Mouse (Mus musculus) thymus, adult 18-20 months (tissue): Measurements from ENCODE around the gene Olfr1342.

ENCODE experiments used
- DNase-seq, 2 experiments: peaks; one replicate each; pipeline ENCODE4 v3.0.0; 2022; ENCODE audit warnings: mixed read lengths in 2 of 2

The Olfr1342 gene

GRCm38 (mm10) chr4:118692412-118692973 is at the start of gene Olfr1342:
Gene Olfr1342 (minus strand): TSS chr4:118692756.
- DNase-seq, result no peak

DNA sequence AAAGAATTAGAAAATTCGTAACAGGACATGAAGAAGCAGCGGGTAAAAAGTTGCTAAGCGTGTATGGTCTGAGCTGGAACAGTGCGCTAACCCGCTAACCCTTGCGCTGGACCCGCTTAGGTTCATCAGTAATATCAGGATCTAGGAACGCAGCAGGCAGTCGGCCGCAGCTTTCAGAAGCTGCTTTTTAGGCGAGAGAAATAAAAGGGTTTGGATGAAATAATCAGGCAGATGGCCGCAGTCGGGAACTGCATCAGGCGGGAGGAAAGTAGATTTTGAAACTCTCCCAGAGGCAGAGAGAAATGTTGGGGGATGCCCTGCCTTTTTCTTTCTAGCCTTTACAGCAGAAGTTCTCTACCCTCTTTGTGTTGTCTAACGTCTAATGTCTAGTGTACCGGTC is 49.3 kb upstream of the Olfr1342 start:
- no peak for DNase-seq

DNA sequence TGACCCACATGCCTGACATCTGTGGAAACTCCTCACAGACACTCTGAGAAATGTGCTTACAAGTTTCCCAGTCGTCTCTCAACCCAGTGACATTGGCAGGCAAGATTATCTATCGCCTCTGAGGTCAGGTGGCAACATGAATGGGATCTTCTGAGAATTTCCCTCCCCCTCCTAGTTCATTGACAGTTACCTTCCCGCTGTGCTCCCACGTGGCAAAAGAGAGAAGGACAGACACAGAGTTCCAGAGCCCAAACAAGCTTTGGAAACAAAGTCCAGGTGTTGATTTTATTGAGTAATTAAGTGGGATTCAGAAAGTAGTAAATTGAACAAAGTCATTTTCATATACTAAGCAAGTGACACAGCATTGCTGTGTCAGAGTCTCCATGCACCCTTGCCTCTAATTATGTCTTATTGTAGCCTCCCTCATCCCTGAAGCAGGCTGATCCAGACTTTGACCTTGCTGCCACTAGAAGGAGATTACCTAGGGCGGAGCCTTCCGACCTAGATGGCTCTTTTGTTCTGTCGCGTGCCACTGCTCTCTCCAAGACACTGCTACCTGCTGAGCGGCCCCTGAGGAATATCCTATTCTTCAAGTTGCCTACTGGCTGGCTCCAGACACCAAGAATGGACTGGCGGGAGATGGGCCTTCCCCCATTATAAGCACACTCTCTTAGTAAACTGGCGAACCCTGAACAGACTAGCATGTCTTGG is 48.6 kb upstream of the Olfr1342 start:
- DNase-seq, result no peak

DNA sequence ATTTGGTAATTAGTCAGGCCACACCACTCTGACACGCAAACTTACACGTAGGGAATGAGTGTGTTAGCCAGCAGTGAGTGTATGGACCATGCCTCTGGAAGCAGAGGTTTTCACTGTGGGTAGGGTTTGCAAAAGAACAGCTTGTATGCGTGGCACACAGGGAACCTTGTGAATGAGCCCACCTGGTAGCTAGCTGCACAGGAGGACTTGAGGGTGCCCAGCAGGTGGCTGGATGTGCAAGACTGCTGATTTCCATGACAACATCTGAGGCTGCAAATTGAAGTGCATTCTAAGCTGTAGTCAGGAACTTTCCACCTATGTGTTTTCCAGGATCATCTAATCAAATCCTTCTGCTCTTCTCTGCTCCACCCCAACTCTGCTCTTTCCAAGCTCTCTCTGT is 47.0 kb upstream of the Olfr1342 start:
- no peak for DNase-seq

- DNase-seq, result no peak
Observed at GRCm38 (mm10) chr4:118731875-118732274, 39.3 kb upstream of the Olfr1342 start, which contains the start of gene Olfr1339. Gene Olfr1339 (plus strand): TSS chr4:118732175.

DNA sequence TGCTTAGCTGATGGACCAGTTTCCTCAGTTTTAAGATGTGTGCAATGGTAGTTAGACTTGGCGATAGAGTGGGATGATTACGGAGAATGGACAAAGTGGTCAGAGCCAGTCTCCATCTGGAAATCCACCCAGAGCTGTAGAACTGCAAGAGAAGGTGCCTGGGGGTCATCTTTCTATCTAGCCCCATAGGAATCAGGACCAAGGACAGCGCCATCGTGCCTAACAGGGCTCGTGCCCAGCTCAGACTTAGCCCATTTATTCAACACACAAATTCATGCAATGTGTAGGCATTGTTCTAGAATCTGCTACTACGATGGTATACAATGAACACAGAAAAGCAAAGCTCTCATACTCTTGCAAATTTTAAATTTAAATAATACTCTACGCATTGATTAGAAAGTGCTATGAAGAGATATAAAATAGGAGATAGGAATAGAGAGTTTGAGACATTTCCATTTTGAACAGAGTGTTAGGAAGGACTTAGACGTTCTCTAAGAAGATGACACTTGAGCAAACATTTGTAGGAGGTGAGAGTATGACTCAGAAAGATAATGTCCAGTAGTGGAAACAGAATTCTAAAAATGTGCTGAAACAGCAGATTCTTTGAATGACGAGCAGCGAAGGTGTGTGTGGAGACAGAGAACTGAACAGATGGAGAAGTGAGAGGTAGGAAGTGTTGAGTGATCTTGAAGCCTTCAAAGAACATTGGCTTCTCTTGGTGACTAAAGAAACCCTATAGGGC is 29.4 kb upstream of the Olfr1342 start:
- DNase-seq, result no peak

DNA sequence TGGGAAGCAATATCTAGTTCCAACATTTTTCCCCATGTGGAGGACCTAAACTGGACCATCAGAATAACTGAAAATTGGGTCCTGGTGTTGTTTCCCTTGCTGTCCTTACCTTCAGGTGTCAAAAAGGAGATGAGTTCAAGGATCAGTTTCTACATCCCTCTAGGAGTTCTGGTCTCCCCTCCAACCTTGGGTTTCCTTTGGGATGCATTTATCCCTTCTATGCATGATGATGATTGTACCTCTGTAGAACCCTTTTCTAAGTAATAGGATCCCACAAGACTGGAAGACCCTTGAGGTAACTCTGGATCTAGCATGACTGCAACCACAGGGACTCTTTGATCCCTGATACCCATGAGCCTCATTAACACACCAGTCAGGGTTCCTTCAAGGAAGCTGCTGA is 27.3 kb upstream of the Olfr1342 start, which contains the start of gene Olfr1340:
Gene Olfr1340 (plus strand): TSS at position 301 of the 400 bp plus-strand sequence.
- DNase-seq, result no peak

GRCm38 (mm10) chr4:118711656-118712055 is 19.1 kb upstream of the Olfr1342 start:
- no peak for DNase-seq

GRCm38 (mm10) chr4:118708086-118708485 is 15.5 kb upstream of the Olfr1342 start:
- no peak for DNase-seq

GRCm38 (mm10) chr4:118703223-118703622 is 10.7 kb upstream of the Olfr1342 start, which contains the start of gene Olfr1341:
Gene Olfr1341 (plus strand): TSS chr4:118703523.
- DNase-seq, result no peak

GRCm38 (mm10) chr4:118693812-118694211 is 1.3 kb upstream of the Olfr1342 start:
- no peak for DNase-seq

GRCm38 (mm10) chr4:118687086-118687485 is 5.5 kb downstream of the Olfr1342 start:
- DNase-seq, result no peak

DNA sequence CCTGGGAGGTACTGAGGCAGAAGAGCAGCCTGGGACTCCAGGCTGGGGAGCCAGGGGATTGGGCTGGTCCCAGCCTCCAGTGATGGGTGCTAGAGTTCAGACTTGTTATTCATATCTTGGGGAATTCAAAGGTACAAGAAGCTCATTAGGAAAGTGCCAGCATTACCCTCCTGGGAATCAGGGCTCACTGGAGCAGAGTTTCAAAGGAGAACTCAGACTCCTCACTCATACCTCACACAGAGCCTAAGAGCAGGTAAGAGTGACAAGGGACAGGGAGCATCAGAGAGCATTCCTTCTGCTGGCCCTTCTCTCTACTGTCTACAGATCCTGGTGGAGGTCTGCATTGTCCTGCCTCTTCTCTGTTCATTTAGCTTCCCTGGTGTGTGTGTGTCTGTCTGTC is 33.9 kb downstream of the Olfr1342 start, which contains the start of gene Olfr62:
Gene Olfr62 (plus strand): TSS at position 301 of the 400 bp plus-strand sequence.
- no peak for DNase-seq

DNA sequence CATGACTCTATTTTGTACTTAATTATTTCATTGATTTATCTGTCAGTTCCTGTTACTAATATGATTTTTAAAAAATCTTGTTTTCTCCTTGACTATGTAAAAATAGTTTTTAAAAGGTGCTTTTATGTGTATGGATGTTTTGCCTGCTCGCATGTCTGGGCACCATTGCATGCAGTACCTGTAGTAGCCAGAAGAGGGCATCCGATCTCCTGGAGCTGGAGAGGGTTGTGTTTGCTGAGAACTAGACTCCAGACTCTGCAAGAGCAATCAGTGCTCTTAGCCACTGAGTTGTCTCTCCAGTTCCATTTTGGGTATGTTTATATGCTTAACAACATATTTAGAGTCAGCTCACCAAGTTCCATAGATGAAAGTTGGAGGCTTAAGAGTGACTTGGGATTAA is 47.3 kb downstream of the Olfr1342 start:
- DNase-seq, result peak in 1 of 2 experiments; percentile 6

DNA sequence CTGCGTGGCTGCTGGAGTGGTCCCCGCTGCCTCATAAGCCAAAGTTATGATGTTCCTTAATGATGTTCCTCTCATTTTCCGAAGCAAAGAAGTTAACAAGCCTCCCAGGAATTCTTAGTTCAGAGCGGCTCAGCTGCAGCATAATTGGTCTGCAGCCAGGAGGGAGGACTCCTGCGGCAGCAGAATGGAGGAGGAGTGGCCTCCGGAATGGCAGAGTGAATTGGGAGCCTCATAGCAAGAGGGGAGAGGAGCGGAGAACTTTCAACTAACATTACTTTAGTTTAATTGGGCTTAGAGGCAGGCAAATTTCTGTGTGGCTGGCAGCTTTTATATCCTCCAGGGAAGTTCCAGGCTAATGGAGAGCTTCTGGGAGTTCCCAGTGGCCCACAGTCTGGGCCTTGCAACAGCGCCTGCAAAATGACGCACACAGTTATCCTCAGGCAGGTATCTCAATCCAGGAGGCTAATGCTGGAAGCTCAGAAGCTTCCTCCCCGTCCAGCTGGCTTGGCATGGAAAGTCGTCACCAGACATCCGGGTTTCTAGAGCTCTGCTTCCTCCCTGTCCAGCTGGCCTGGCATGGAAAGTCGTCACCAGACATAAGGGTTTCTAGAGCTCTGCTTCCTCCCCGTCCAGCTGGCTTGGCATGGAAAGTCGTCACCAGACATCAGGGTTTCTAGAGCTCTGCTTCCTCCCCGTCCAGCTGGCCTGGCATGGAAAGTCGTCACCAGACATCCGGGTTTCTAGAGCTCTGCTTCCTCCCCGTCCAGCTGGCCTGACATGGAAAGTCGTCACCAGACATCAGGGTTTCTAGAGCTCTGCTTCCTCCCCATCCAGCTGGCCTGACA is 50.0 kb downstream of the Olfr1342 start:
- no peak for DNase-seq
